Mouse (Mus musculus) macrophage (primary cell): ENCODE data around the gene Gse1. TPM values are rescaled to one million over a fixed set of nuclear protein-coding genes. Genes with fewer than 3 reads are reported as not detected.

Source experiments
- H3K27ac ChIP-seq: fragments of 350-480 bp; formaldehyde crosslinking; 2 replicates; pipeline ENCODE4 v1.9.0; 2021
- H3K36me3 ChIP-seq: fragments of 350-480 bp; formaldehyde crosslinking; 2 replicates; pipeline ENCODE4 v1.9.0; 2021; ENCODE audit errors: inconsistent target
- H3K4me3 ChIP-seq: fragments of 350-480 bp; formaldehyde crosslinking; 2 replicates; pipeline ENCODE4 v1.9.0; 2021; ENCODE audit errors: inconsistent target
- H3K79me2 ChIP-seq: fragments of 350-480 bp; formaldehyde crosslinking; 2 replicates; pipeline ENCODE4 v1.9.0; 2021; ENCODE audit errors: inconsistent target
- WGBS: methylation state at CpG from one replicate; pipeline ENCODE4 v1.1.7; 2026; ENCODE audit warnings: inconsistent platforms; ENCODE audit not compliant: missing documents; 5-methylcytosine and 5-hydroxymethylcytosine counted together
- polyA plus RNA-seq: library from polyadenylated mRNA; stranded (reverse); fragments of 250-400 nt; gene quantifications from 3 replicates; pipeline ENCODE4 v1.2.4, GENCODE M21; 2018; ENCODE audit warnings: inconsistent platforms

The Gse1 gene
- polyA plus RNA-seq, 1 experiment from 2014 or later: 10.8 TPM

- no peaks in the 10 kb centered on the region for H3K79me2 ChIP-seq
- H3K4me3 ChIP-seq: no peak overlapping the region
- 25% methylated on average over 13 of the region's 13 CpGs for WGBS
- no peak overlapping the region for H3K27ac ChIP-seq
- H3K36me3 ChIP-seq: no peaks in the 10 kb centered on the region
Measured at GRCm38 (mm10) chr8:120264388-120264943, 36.2 kb downstream of the Gse1 start.

DNA sequence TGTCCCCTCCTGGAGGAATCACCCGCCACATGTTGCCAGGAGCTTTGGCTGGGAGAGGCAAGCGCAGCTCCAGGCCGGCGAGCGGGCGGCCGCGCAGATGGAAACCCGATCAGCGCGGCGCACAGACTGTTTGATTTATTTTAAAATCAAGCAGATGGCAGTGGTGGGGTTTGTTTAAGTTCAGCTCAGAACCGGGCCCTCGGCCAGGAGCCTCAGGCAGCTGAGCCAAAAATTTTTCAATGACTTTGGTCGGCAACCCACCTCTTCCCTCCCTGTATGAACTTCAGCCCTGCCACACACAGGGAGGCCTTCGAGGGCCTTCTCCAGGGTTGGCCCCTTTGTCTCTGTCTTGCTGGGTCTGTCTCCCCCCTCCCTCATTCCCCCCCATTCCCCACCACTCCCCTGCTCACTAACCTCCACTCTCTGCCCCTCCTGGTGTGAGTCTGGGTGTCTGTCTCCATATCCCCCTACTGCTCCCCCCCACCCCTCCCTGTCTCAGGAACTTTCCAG, 36.7 kb downstream of the Gse1 start:
- Histone ChIP-seq H3K4me3 (no peak overlapping the region), H3K27ac (no peak overlapping the region), H3K36me3 (no peaks in the 10 kb centered on the region), H3K79me2 (no peaks in the 10 kb centered on the region)
- WGBS: 24% methylated on average over 16 of the region's 16 CpGs

GRCm38 (mm10) chr8:120265471-120265870, 37.2 kb downstream of the Gse1 start:
- 33% methylated on average over 4 of the region's 4 CpGs for WGBS
- no peak overlapping the region for H3K4me3 ChIP-seq
- no peak overlapping the region for H3K27ac ChIP-seq
- H3K36me3 ChIP-seq: no peaks in the 10 kb centered on the region
- no peaks in the 10 kb centered on the region for H3K79me2 ChIP-seq

GRCm38 (mm10) chr8:120268541-120268980, 40.3 kb downstream of the Gse1 start:
- Histone ChIP-seq H3K4me3 (no peak overlapping the region), H3K27ac (no peak overlapping the region), H3K79me2 (no peaks in the 10 kb centered on the region), H3K36me3 (no peaks in the 10 kb centered on the region)
- 16% methylated on average over 19 of the region's 19 CpGs for WGBS

- H3K36me3 ChIP-seq: no peaks in the 10 kb centered on the region
- no peak overlapping the region for H3K4me3 ChIP-seq
- WGBS: 20% methylated on average over 12 of the region's 13 CpGs
- no peak overlapping the region for H3K27ac ChIP-seq
- no peaks in the 10 kb centered on the region for H3K79me2 ChIP-seq
Measured at GRCm38 (mm10) chr8:120270449-120270848, 42.2 kb downstream of the Gse1 start.

- H3K4me3 ChIP-seq: no peak overlapping the region
- H3K79me2 ChIP-seq: no peaks in the 10 kb centered on the region
- no peak overlapping the region for H3K27ac ChIP-seq
- H3K36me3 ChIP-seq: no peaks in the 10 kb centered on the region
- WGBS: 98% methylated on average over 4 of the region's 4 CpGs
Measured at GRCm38 (mm10) chr8:120273430-120273829, 45.2 kb downstream of the Gse1 start.

DNA sequence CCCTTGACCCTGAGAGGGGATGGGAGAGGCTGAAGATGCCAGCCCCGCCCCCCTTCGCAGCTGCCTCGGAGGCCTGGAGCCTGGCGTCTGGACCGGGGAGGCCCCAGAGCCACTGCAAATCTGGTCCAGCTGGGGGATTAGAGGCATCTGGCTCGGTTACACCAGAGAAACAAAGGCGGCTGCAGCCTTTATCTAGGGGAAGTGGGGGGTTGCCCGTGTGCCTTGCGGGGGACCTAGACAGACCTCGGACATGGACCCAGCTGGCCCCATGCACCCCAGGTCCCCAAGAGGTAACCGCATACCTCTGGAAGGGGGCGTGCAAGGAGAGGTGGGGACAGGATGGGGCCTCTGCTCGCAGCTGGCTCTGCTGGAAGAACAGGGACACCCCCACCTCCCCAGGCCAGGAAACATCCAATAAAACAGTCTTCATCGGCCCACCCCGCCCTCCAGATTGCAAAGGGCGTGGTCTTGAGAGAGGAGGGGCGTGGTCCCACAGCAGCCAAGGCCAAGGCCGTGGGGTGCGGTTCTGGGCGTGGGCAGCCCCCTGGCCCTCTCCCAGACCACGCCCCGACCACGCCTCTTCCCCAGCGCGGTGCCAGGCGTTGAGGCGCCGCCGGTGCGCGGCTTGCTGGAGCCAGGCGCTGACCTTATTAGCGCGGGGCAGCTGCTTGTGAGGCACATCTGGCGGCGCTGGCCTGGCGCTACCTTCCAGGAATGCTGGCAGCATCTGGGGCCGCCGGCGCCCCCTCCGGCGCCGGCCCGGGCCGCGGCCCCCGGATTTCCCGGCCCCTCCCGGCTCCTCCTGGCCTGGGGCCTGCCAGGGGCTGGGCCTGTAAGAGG, 48.0 kb downstream of the Gse1 start:
- no peaks in the 10 kb centered on the region for H3K79me2 ChIP-seq
- no peak overlapping the region for H3K27ac ChIP-seq
- 3% methylated on average over 46 of the region's 49 CpGs for WGBS
- H3K36me3 ChIP-seq: no peaks in the 10 kb centered on the region
- no peak overlapping the region for H3K4me3 ChIP-seq

DNA sequence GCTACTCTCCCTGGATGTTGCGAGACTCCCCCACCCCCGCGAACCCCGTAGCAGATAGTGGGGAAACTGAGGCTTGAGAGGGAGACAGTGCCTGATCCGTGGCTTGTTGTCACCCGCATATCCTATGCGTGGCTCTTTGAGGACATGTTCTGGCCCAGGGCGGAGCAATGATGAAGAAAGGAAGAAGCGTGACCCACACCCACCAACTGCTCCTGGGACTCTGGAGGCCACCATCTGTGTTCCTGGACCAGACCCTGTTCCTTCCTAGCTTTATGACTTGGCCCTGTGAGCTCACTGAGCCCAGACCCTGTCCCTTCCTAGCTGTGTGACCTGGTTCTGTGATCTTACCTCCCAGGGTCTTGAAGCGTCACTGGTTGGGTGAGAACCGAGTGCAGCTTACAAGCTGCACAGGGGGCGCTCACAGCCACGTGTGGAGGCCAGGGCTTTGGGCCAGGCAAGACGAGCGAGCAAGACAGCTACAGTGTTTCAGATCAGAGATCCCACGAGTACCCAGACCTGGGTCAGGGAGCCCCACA, 48.7 kb downstream of the Gse1 start:
- no peaks in the 10 kb centered on the region for H3K36me3 ChIP-seq
- H3K4me3 ChIP-seq: no peak overlapping the region
- no peak overlapping the region for H3K27ac ChIP-seq
- H3K79me2 ChIP-seq: no peaks in the 10 kb centered on the region
- WGBS: 14% methylated on average over 16 of the region's 16 CpGs

DNA sequence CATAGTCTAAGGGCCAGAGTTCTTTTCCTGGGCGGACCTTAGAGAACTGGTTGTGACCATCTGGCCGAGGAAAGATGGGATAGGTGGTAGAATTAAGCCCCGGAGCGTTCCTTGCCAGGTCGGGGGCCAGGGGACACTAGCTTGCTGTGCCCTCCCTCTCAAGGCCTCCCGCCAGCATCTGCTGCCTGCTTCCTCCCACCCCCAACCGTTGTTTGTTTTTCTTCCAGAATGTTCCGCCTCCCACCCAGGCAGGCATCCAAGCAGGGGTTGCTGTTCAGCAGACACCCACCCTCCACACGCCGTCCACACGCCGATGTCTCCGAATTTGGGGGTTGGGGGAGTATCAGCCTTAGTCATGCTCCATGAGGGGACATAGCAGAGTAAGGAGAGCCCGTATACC, 49.8 kb downstream of the Gse1 start:
- Histone ChIP-seq H3K4me3 (no peak overlapping the region), H3K79me2 (no peaks in the 10 kb centered on the region), H3K36me3 (no peaks in the 10 kb centered on the region), H3K27ac (no peak overlapping the region)
- 87% methylated on average over 12 of the region's 14 CpGs for WGBS

GRCm38 (mm10) chr8:120279418-120279817, 51.2 kb downstream of the Gse1 start:
- no peaks in the 10 kb centered on the region for H3K79me2 ChIP-seq
- H3K27ac ChIP-seq: no peak overlapping the region
- H3K4me3 ChIP-seq: no peak overlapping the region
- no peaks in the 10 kb centered on the region for H3K36me3 ChIP-seq
- 86% methylated on average over 2 of the region's 8 CpGs for WGBS

GRCm38 (mm10) chr8:120281487-120281886, 53.2 kb downstream of the Gse1 start:
- 23% methylated on average over 4 of the region's 4 CpGs for WGBS
- Histone ChIP-seq H3K27ac (no peak overlapping the region), H3K36me3 (no peaks in the 10 kb centered on the region), H3K4me3 (no peak overlapping the region), H3K79me2 (no peaks in the 10 kb centered on the region)

DNA sequence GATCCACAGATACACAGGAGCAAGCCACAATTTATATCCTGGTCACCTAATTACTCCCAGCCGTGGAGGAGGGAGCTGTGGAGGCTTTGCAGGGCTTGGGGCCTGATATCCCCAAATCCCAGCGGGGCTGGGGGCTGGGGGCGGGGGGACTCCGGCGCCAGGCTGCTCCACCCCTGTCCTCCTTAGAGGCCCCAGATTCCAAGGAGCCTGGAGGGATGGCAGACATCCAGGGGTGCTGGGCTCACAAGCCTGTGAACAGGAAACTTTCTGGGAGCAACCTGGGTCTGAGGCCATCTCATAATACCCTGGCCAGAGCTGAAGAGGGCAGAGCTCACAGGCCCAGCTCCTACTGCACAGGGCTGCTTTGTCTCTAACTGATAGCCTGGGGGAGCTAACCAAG, 54.2 kb downstream of the Gse1 start:
- Histone ChIP-seq H3K27ac (no peak overlapping the region), H3K79me2 (no peaks in the 10 kb centered on the region), H3K36me3 (no peaks in the 10 kb centered on the region), H3K4me3 (no peak overlapping the region)
- WGBS: 100% methylated on average over 5 of the region's 5 CpGs

DNA sequence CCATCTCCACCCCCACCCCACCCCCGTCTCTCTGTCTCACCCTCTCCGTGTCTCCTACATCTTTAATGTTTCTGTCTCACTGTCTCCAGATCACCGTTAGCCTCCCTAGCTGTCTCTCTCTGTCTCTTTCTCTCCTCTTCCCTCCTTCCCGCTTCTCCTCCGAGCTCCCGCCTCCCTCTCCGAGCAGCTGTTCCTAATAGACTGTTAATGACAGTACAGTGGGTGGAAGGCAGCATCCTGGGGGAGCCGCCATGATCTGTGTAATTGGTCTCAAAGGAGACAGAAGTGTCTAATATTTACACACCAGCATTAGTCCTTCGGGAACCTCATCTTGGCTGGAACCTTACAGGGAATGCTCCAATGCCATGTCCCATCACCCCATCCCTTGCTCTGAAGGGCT, 56.0 kb downstream of the Gse1 start:
- H3K36me3 ChIP-seq: no peaks in the 10 kb centered on the region
- WGBS: 85% methylated on average over 9 of the region's 9 CpGs

GRCm38 (mm10) chr8:120285033-120285432, 56.8 kb downstream of the Gse1 start:
- no peaks in the 10 kb centered on the region for H3K79me2 ChIP-seq
- no peak overlapping the region for H3K27ac ChIP-seq
- H3K4me3 ChIP-seq: no peak overlapping the region
- no peaks in the 10 kb centered on the region for H3K36me3 ChIP-seq
- 9% methylated on average over 3 of the region's 3 CpGs for WGBS

More for the DNA sequence above, 56.0 kb downstream of the Gse1 start:
- Histone ChIP-seq H3K27ac (no peak overlapping the region), H3K79me2 (no peaks in the 10 kb centered on the region), H3K4me3 (no peak overlapping the region)

DNA sequence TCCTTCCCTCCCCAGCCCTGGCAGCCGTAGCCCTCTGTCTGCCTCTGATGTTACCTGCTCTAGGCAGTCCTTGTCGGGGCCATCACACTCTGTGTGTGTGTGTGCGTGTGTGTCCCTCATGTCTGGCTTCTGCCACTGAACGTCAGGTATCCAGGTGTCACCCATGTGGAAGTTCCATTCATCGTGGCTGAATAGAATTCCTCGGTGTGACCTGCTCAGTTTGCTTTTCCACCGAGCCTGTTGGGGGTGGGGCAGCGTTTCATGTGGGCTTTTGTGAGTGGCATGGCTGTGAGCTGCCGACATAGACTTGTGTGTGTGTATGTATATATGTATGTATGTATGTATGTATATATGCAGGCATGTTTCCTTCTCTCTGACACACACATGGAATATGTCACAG, 57.6 kb downstream of the Gse1 start:
- Histone ChIP-seq H3K79me2 (no peaks in the 10 kb centered on the region), H3K27ac (no peak overlapping the region), H3K4me3 (no peak overlapping the region), H3K36me3 (no peaks in the 10 kb centered on the region)
- 67% methylated on average over 9 of the region's 9 CpGs for WGBS
